Mouse (Mus musculus): ENCODE data around the gene Stxbp4. TPM values are rescaled to one million over a fixed set of nuclear protein-coding genes. Genes with fewer than 3 reads are reported as not detected.

The Stxbp4 gene
- total RNA-seq, 2 experiments from 2014 or later: 5.9 to 6.0 TPM

- DNase-seq: no peak
Measured at GRCm38 (mm10) chr11:90451506-90451905, 186.4 kb downstream of the Stxbp4 start.

GRCm38 (mm10) chr11:90442462-90442861, 195.4 kb downstream of the Stxbp4 start:
- DNase-seq: no peak

- DNase-seq: no peak
Measured at GRCm38 (mm10) chr11:90440851-90441250, 197.0 kb downstream of the Stxbp4 start.

- no peak for DNase-seq
Measured at GRCm38 (mm10) chr11:90438768-90439167, 199.1 kb downstream of the Stxbp4 start.

Other genes with a start within 250 kb of the Stxbp4 start
- gene Hlf, start 247.2 kb downstream of the Stxbp4 start, total RNA-seq (2021): 10 to 100 TPM; 16.6 to 19.0 TPM
- gene Cox11, start 89 bp upstream of the Stxbp4 start, total RNA-seq (2021): 10 to 100 TPM; 22.8 to 24.7 TPM
- gene Tom1l1, start 50.3 kb upstream of the Stxbp4 start, total RNA-seq (2021): 10 to 100 TPM; 15.8 to 18.6 TPM

All from heart, postnatal 4 days (tissue).